Mouse (Mus musculus) myocyte (in vitro differentiated cells): ENCODE measurements at regions not wholly inside any gene's neighbourhood (a gene's known extent, or its start where the extent isn't known, plus 50 kb on each side); places are given as distances from the start of the nearest gene placed in this dataset.

Experiments used
- H3K27me3 ChIP-seq: one replicate; pipeline ENCODE4 v1.6.1; 2011; ENCODE audit not compliant: control insufficient read depth, insufficient read depth, insufficient read length
- H3K36me3 ChIP-seq: one replicate; pipeline ENCODE4 v1.6.1; 2011; ENCODE audit not compliant: control insufficient read depth, insufficient read depth
- H3K4me2 ChIP-seq: one replicate; pipeline ENCODE4 v1.6.1; 2011; ENCODE audit warnings: low read depth, control low read depth
- H3K4me3 ChIP-seq: one replicate; pipeline ENCODE4 v1.5.1; 2011; ENCODE audit warnings: mild to moderate bottlenecking, control low read depth, moderate library complexity
- H3K79me2 ChIP-seq: one replicate; pipeline ENCODE4 v1.6.1; 2011; ENCODE audit not compliant: control insufficient read depth, insufficient read depth
- H3ac ChIP-seq: one replicate; pipeline ENCODE4 v1.6.1; 2011; ENCODE audit not compliant: control insufficient read depth, insufficient read length
- CEBPB ChIP-seq: IDR thresholded peaks from 2 replicates; pipeline ENCODE4 v1.6.1; 2011; ENCODE audit warnings: mild to moderate bottlenecking, moderate library complexity; ENCODE audit not compliant: poor library complexity, insufficient read depth, severe bottlenecking
- E2F4 ChIP-seq: IDR thresholded peaks from one replicate; pipeline ENCODE4 v1.6.1; 2011; ENCODE audit warnings: mild to moderate bottlenecking, control low read depth, moderate library complexity; ENCODE audit not compliant: insufficient read depth
- MAX ChIP-seq: IDR thresholded peaks from one replicate; pipeline ENCODE4 v1.6.1; 2011; ENCODE audit warnings: low read depth, mild to moderate bottlenecking, control low read depth
- MYOD1 ChIP-seq, 3 experiments: IDR thresholded peaks; one replicate each; pipeline ENCODE4 v1.6.1; 2011; ENCODE audit warnings: control low read depth in 2 of 3, low read depth in 2 of 3, mild to moderate bottlenecking in 2 of 3, moderate library complexity in 1 of 3; ENCODE audit not compliant: insufficient read length in 2 of 3, control insufficient read depth in 1 of 3
- MYOG ChIP-seq, 3 experiments: IDR thresholded peaks; one replicate each; pipeline ENCODE4 v1.6.1; 2011; ENCODE audit warnings: control low read depth in 2 of 3, low read depth in 2 of 3, mild to moderate bottlenecking in 2 of 3; ENCODE audit not compliant: insufficient read length in 2 of 3, control insufficient read depth in 1 of 3, insufficient read depth in 1 of 3
- POLR2A ChIP-seq: IDR thresholded peaks from one replicate; pipeline ENCODE4 v1.6.1; 2011; ENCODE audit warnings: low read depth, mild to moderate bottlenecking, control low read depth, moderate library complexity; ENCODE audit not compliant: insufficient read length
- POLR2AphosphoS2 ChIP-seq: IDR thresholded peaks from one replicate; pipeline ENCODE4 v1.6.1; 2011; ENCODE audit warnings: low read depth, control low read depth; ENCODE audit not compliant: insufficient read length
- REST ChIP-seq: IDR thresholded peaks from one replicate; pipeline ENCODE4 v1.6.1; 2011; ENCODE audit warnings: mild to moderate bottlenecking, control low read depth, moderate library complexity; ENCODE audit not compliant: insufficient read depth, insufficient read length
- SRF ChIP-seq: IDR thresholded peaks from one replicate; pipeline ENCODE4 v1.6.1; 2011; ENCODE audit warnings: low read depth; ENCODE audit not compliant: control insufficient read depth, insufficient read length
- TCF12 ChIP-seq: IDR thresholded peaks from one replicate; pipeline ENCODE4 v1.6.1; 2011; ENCODE audit warnings: mild to moderate bottlenecking, control low read depth; ENCODE audit not compliant: poor library complexity, insufficient read depth, severe bottlenecking
- TCF3 ChIP-seq: IDR thresholded peaks from one replicate; pipeline ENCODE4 v1.6.1; 2011; ENCODE audit warnings: low read depth, control low read depth; ENCODE audit not compliant: insufficient read length
- USF1 ChIP-seq: IDR thresholded peaks from one replicate; pipeline ENCODE4 v1.6.1; 2011; ENCODE audit warnings: low read depth, mild to moderate bottlenecking, control low read depth, moderate library complexity

DNA sequence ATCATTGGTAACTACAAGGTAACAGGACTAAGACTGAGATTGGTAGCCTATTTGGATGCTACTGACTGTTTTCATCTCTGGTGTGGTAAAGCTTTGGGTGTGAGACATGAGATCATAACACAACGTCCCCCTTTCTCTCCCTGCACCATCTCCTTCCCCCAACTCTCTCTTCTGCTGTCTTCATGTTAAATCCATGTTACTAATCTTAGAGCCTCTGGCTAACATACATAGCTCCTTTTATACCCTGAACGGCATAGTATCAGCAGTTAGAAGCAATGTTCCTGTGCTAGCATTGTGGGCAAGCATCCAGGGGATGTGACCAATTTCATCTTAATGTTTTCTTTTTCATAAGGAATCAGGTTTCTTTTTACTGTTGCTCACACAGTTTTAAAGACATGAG is 365.1 kb upstream of the Fam241a start:
- Histone ChIP-seq H3K79me2 (no peaks in the 10 kb centered on the region), H3K4me3 (no peak overlapping the region), H3K4me2 (no peak overlapping the region), H3K36me3 (no peaks in the 10 kb centered on the region), H3K27me3 (no peaks in the 10 kb centered on the region), H3ac (no peak overlapping the region)
- no peak for TF ChIP-seq POLR2A
- TF ChIP-seq E2F4 = no peak
- no peak for TF ChIP-seq TCF12
- no peak for TF ChIP-seq POLR2AphosphoS2
- TF ChIP-seq MAX = no peak
- no peak for TF ChIP-seq SRF
- no peak for TF ChIP-seq REST
- TF ChIP-seq MYOD1 (IDR thresholded peaks at IDR 0.05; ENCODE audit: control insufficient read depth in 1 of 3, insufficient read length in 2 of 3, low read depth in 2 of 3) = no peak
- no peak for TF ChIP-seq MYOG (IDR thresholded peaks at IDR 0.05; ENCODE audit: control insufficient read depth in 1 of 3, insufficient read depth in 1 of 3, insufficient read length in 2 of 3, low read depth in 2 of 3)
- no peak for TF ChIP-seq USF1
- no peak for TF ChIP-seq CEBPB

DNA sequence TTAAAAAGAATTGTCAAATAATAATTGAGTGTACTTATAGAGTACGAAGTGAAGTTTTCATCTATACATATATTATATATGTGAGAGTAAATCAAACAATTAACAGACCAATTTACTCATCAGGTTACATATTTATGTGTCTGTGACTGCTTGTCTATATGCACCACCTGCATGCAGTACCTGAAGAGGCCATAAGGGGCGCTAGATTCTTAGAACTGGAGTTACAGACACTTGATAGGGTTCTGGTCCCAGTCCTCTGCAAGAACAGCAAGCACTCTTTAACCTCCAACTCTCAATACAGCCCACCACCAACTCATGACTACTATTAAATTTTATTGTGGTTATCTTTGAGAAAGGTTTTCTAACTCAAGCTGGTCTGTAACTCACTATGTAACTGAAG is 351.7 kb upstream of the Fam241a start:
- H3K79me2 ChIP-seq = no peaks in the 10 kb centered on the region
- no peak for TF ChIP-seq CEBPB
- TF ChIP-seq TCF12 = no peak
- TF ChIP-seq MYOG (IDR thresholded peaks at IDR 0.05; ENCODE audit: control insufficient read depth in 1 of 3, insufficient read depth in 1 of 3, insufficient read length in 2 of 3, low read depth in 2 of 3) = no peak
- no peak for TF ChIP-seq USF1
- TF ChIP-seq SRF = no peak
- TF ChIP-seq E2F4 = no peak
- TF ChIP-seq REST = no peak
- TF ChIP-seq TCF3 = no peak
- TF ChIP-seq POLR2AphosphoS2 = no peak
- TF ChIP-seq POLR2A = no peak
- no peak for TF ChIP-seq MYOD1 (IDR thresholded peaks at IDR 0.05; ENCODE audit: control insufficient read depth in 1 of 3, insufficient read length in 2 of 3, low read depth in 2 of 3)
- no peak for TF ChIP-seq MAX
- H3K4me2 ChIP-seq = no peak overlapping the region
- no peak overlapping the region for H3ac ChIP-seq
- H3K27me3 ChIP-seq = no peaks in the 10 kb centered on the region
- no peaks in the 10 kb centered on the region for H3K36me3 ChIP-seq
- H3K4me3 ChIP-seq = no peak overlapping the region

- no peaks in the 10 kb centered on the region for H3K79me2 ChIP-seq
- no peak overlapping the region for H3ac ChIP-seq
- H3K4me2 ChIP-seq = no peak overlapping the region
- no peaks in the 10 kb centered on the region for H3K27me3 ChIP-seq
- H3K4me3 ChIP-seq = no peak overlapping the region
- no peaks in the 10 kb centered on the region for H3K36me3 ChIP-seq
- TF ChIP-seq POLR2A (no peak), POLR2AphosphoS2 (no peak), CEBPB (no peak), USF1 (no peak), REST (no peak), SRF (no peak), TCF12 (no peak), E2F4 (no peak), MYOD1 (IDR thresholded peaks at IDR 0.05; ENCODE audit: control insufficient read depth in 1 of 3, insufficient read length in 2 of 3, low read depth in 2 of 3) (no peak), MYOG (IDR thresholded peaks at IDR 0.05; ENCODE audit: control insufficient read depth in 1 of 3, insufficient read depth in 1 of 3, insufficient read length in 2 of 3, low read depth in 2 of 3) (no peak), TCF3 (no peak), MAX (no peak)
Measured at GRCm38 (mm10) chr3:128239813-128240421, 343.8 kb upstream of the Fam241a start.

- H3K4me2 ChIP-seq = no peak overlapping the region
- no peaks in the 10 kb centered on the region for H3K79me2 ChIP-seq
- H3K36me3 ChIP-seq = no peaks in the 10 kb centered on the region
- H3ac ChIP-seq = no peak overlapping the region
- H3K27me3 ChIP-seq = no peaks in the 10 kb centered on the region
- no peak overlapping the region for H3K4me3 ChIP-seq
- no peak for TF ChIP-seq POLR2A
- no peak for TF ChIP-seq SRF
- TF ChIP-seq MAX = no peak
- no peak for TF ChIP-seq USF1
- TF ChIP-seq CEBPB = no peak
- TF ChIP-seq MYOG (IDR thresholded peaks at IDR 0.05; ENCODE audit: control insufficient read depth in 1 of 3, insufficient read depth in 1 of 3, insufficient read length in 2 of 3, low read depth in 2 of 3) = no peak
- no peak for TF ChIP-seq MYOD1 (IDR thresholded peaks at IDR 0.05; ENCODE audit: control insufficient read depth in 1 of 3, insufficient read length in 2 of 3, low read depth in 2 of 3)
- TF ChIP-seq E2F4 = no peak
- no peak for TF ChIP-seq TCF3
- TF ChIP-seq POLR2AphosphoS2 = no peak
- TF ChIP-seq TCF12 = no peak
- no peak for TF ChIP-seq REST
Measured at GRCm38 (mm10) chr3:128230390-128230789, 334.3 kb upstream of the Fam241a start.
